Mouse (Mus musculus) inflammation-experienced regulatory T-cells, adult 16 weeks (primary cell): ENCODE data around the gene Lhx4. TPM values are rescaled to one million over a fixed set of nuclear protein-coding genes. Genes with fewer than 3 reads are reported as not detected.

Experiments used
- polyA plus RNA-seq: library from polyadenylated mRNA; unstranded; fragments of 100-300 nt; shearing (Covaris generic); gene quantifications from one replicate; pipeline ENCODE4 v1.2.1, GENCODE M21; 2017

Lhx4 gene
- not detected for polyA plus RNA-seq

GRCm38 (mm10) chr1:155751484-155752255 is at the start of gene Lhx4:
TSS of gene Lhx4 (minus strand) at chr1:155751684.

Other genes with a start within 250 kb of the Lhx4 start
- 18.4 TPM for gene Acbd6, start 193.6 kb downstream of the Lhx4 start, polyA plus RNA-seq
- gene Qsox1, start 61.2 kb upstream of the Lhx4 start, polyA plus RNA-seq = 64.0 TPM
- 17.4 TPM for gene Cep350, start 221.6 kb upstream of the Lhx4 start, polyA plus RNA-seq